Mouse (Mus musculus) retina, embryonic 14.5 days (tissue): ENCODE results near the gene Zfp553.
A peak's percentile ranks its signal among the peaks of the same experiment; 100 is the strongest.

Experiments used
- DNase-seq: peaks from one replicate; pipeline ENCODE4 v3.0.0-alpha.2; 2015; ENCODE audit warnings: low spot score

Zfp553 gene

DNA sequence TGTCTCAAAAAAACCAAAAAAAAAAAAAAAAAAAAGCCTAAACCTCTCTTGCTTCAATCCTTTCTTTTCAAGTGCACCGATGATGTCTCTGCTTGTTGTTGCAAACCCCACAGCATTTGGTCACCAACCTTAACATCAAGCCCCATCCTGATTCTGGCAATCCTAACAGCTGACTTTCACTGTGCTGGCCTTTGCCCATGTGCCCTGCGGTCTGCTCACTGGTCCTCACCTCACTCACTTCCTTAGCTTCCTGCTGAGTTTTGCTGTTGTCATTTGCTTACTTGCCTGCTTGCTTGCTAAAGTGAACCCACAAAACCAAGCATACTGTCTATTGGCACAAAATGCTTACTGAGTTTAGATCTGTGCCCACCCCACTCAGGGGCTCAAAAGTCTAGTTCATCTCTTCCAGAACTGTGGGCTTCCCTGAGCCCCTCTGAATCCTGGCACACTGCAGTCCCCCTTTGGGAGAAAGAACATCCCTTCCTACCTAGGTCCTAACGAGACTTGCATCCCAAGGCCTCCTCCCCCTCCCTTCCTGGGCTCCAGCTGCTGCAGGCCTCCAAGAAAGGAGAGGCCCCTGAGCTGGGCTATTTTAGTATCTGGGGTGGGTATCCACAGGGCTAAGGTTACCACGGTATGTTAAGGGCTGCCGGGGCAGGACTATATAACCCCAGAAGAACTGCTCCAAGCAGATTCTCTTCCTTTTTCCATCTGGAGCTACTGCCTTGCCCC is 21.7 kb upstream of the Zfp553 start:
- no peak for DNase-seq

- no peak for DNase-seq
These were observed 20.2 kb upstream of the Zfp553 start for GRCm38 (mm10) chr7:127212432-127213250.

- peak; percentile 80 for DNase-seq
These were observed 19.4 kb upstream of the Zfp553 start for GRCm38 (mm10) chr7:127213485-127213884.

DNA sequence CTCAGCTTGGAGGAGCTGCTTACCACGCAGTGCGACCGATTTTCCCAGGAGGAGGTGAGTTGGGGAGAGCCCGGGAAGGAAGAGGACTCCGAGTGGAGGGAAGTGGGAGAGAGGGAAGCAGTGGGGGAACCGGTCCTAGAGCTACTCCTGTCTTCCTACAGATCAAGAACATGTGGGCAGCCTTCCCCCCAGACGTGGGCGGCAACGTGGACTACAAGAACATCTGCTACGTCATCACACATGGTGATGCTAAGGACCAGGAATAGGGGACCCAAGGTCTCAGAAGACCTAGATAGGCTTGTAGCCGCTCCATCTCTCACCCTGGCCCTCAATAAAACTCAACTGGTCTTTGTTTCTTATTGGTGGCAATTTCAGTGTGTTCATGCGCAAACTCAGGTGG is 18.9 kb upstream of the Zfp553 start:
- DNase-seq, result no peak

DNA sequence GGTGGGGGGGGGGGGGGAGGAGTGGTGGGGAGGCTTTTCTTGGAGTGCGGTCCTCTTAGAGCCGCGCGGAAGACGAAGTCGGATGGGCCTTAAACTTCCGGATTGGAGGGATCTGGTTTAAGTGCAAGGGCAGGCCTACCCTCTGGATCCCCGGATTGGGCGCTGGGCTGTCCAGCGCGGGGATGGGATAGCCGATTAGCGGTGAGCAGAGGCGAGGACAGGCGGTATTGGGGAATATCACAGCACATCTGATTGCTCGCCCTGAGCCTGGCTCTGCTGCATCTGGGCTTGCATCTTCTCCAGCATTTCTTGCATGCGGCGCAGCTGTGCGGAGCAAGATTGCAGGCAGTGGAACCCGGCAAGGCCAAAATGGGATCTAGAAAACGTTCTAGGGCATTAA is 18.3 kb upstream of the Zfp553 start:
- DNase-seq, result no peak

DNA sequence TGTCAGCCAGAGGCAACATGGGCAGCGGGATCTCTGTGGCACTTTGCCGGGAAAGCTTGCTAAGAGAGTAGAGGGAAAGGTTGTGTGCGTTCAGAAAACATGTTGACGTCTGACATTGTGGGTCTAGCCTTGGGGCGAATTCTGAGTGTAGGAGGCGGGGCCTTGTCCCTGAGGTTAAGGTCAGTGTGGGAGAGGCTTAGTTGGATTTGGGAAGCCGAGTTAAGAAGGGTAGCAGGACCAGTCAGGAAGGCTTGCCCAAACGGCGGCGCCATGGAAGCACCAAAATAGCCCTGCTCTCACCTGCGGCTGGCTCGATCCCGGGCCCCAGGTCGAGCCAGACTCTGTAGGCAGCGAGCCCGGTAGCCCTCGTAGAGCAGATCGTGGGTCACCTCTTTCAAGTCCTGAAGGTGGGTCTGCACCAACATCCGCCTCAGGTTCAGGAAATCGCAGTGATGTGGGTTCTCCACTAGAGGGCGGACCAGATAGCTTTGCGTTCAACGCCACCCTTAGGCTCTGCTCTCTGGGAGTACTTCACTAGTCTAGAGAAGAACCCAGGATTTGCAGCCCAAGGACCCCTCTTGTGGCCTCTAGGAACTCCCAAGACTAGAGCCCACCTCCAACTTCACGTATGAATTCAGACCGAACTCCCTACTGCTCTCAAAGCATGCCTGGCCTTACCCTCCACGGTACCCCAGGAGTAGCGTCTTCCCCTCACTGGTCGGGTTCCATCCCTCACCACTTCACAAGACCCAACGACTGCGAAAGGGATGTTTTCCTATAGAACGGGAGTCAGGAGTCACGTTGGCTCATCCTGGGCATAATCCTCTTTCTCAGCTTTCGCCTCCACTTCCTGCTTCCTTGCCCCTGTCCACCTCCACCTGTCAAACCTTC is 17.6 kb upstream of the Zfp553 start:
- peak; percentile 91 for DNase-seq

- no peak for DNase-seq
These were observed 16.6 kb upstream of the Zfp553 start for GRCm38 (mm10) chr7:127216307-127216706.

DNA sequence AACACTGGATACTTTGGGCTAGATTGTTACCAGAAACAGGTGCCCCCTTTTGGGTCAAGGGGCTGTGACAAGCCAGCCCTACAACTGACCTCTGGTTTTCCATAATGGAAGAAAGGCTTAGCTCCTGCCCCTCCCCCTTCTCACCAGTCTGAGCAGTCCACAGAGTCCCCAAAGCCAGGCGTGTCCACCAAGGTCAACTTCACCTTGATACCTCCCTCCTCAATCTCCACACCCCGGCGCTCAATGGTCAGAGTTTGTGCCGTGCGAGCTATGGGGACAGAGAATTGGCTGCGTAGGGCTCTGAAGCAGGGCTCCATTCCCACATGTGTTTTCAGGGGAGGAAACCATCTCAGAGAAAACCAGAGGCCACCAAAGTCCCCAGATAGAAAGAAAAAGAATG is 15.4 kb upstream of the Zfp553 start:
- DNase-seq, result no peak

GRCm38 (mm10) chr7:127217901-127218642 is 14.8 kb upstream of the Zfp553 start:
- no peak for DNase-seq

- DNase-seq, result no peak
These were observed 14.2 kb upstream of the Zfp553 start for GRCm38 (mm10) chr7:127218670-127219069.

GRCm38 (mm10) chr7:127220440-127220839 is 12.4 kb upstream of the Zfp553 start:
- no peak for DNase-seq

GRCm38 (mm10) chr7:127223106-127223505 is 9.8 kb upstream of the Zfp553 start:
- DNase-seq, result no peak

- no peak for DNase-seq
These were observed 9.1 kb upstream of the Zfp553 start for GRCm38 (mm10) chr7:127223515-127224478.

GRCm38 (mm10) chr7:127224616-127225015 is 8.2 kb upstream of the Zfp553 start:
- DNase-seq, result no peak

GRCm38 (mm10) chr7:127225147-127225995 is 7.5 kb upstream of the Zfp553 start:
- DNase-seq, result no peak

GRCm38 (mm10) chr7:127228615-127229303 is 4.1 kb upstream of the Zfp553 start:
- DNase-seq, result peak; percentile 88

- no peak for DNase-seq
These were observed 1.5 kb upstream of the Zfp553 start for GRCm38 (mm10) chr7:127231376-127231775.

- DNase-seq, result no peak
These were observed 837 bp upstream of the Zfp553 start for GRCm38 (mm10) chr7:127231826-127232621.
